Mouse (Mus musculus) liver, embryonic 14.5 days (tissue): ENCODE data around the gene Slit1. TPM values are rescaled to one million over a fixed set of nuclear protein-coding genes. Genes with fewer than 3 reads are reported as not detected.

Experiments
- ATAC-seq: fragments of 200-750 bp; cut with Nextera tagmentation; 2 replicates; pipeline ENCODE4 v1.8.0; 2017; ENCODE audit warnings: moderate number of reproducible peaks, mild to moderate bottlenecking, moderate library complexity; ENCODE audit not compliant: insufficient read depth
- DNase-seq, 3 experiments: peaks; one replicate each; pipeline ENCODE4 v3.0.0-alpha.2; 2012 to 2013; ENCODE audit warnings: low read depth in 3 of 3, low spot score in 3 of 3
- H3K27ac ChIP-seq: fragments of 300-500 bp; sonication (generic); 2 replicates; pipeline ENCODE4 v1.5.1; 2014; ENCODE audit warnings: moderate library complexity, mild to moderate bottlenecking, control low read depth, inconsistent platforms
- H3K27me3 ChIP-seq: fragments of 300-500 bp; sonication (generic); 2 replicates; pipeline ENCODE4 v1.6.1; 2014; ENCODE audit warnings: mild to moderate bottlenecking, low read length, moderate library complexity; ENCODE audit not compliant: control insufficient read depth, insufficient read depth
- H3K36me3 ChIP-seq: fragments of 300-500 bp; sonication (generic); replicated peaks from 2 replicates; pipeline ENCODE4 v1.6.1; 2014; ENCODE audit warnings: low read depth; ENCODE audit not compliant: control insufficient read depth, insufficient read depth
- H3K4me1 ChIP-seq, 2 experiments: fragments of 200-500 bp in 1 of 2; fragments of 300-500 bp in 1 of 2; sonication (generic) in 1 of 2; replicated peaks; 2 replicates each; pipeline ENCODE4 v1.6.1; 2012 to 2014; ENCODE audit warnings: antibody characterized with exemption in 1 of 2, inconsistent platforms in 1 of 2, low read length in 1 of 2; ENCODE audit not compliant: control insufficient read depth in 2 of 2, insufficient read depth in 2 of 2
- H3K4me2 ChIP-seq: fragments of 300-500 bp; sonication (generic); 2 replicates; pipeline ENCODE4 v1.6.1; 2014; ENCODE audit warnings: low read depth, mild to moderate bottlenecking, control low read depth, moderate library complexity
- H3K4me3 ChIP-seq, 2 experiments: fragments of 200-500 bp in 1 of 2; fragments of 300-500 bp in 1 of 2; sonication (generic) in 1 of 2; 2 replicates each; pipeline ENCODE4 v1.5.1; 2012 to 2014; ENCODE audit warnings: low read depth in 2 of 2, low read length in 2 of 2, mild to moderate bottlenecking in 2 of 2, control low read depth in 1 of 2, inconsistent platforms in 1 of 2, moderate library complexity in 1 of 2; ENCODE audit not compliant: insufficient read depth in 1 of 2
- H3K9ac ChIP-seq: fragments of 300-500 bp; sonication (generic); replicated peaks from 2 replicates; pipeline ENCODE4 v1.6.1; 2014; ENCODE audit warnings: mild to moderate bottlenecking, control low read depth, moderate library complexity
- H3K9me3 ChIP-seq: fragments of 300-500 bp; sonication (generic); 2 replicates; pipeline ENCODE4 v1.6.1; 2016; ENCODE audit warnings: low read length, mixed read lengths; ENCODE audit not compliant: control insufficient read depth
- CTCF ChIP-seq: IDR thresholded peaks from 2 replicates; pipeline ENCODE4 v1.5.1; 2016; ENCODE audit warnings: antibody characterized with exemption, low read depth, control low read depth
- EP300 ChIP-seq: IDR thresholded peaks from 2 replicates; pipeline ENCODE4 v1.6.1; 2016; ENCODE audit warnings: antibody characterized with exemption, low read depth
- WGBS: fragments of 180-500 bp; shearing (Covaris S2); extraction: QIAGEN DNeasy Blood & Tissue Kit; methylation state at CpG from one replicate; pipeline ENCODE4 v1.1.7; 2014; ENCODE audit not compliant: insufficient replicate concordance; 5-methylcytosine and 5-hydroxymethylcytosine counted together
- polyA plus RNA-seq, 2 experiments: library from polyadenylated mRNA; depleted of rRNA in 1 of 2; stranded (reverse) in 1 of 2; unstranded in 1 of 2; fragments of >200 nt; fragmentation: Nextera tagmentation in 1 of 2; extraction: Ambion mirVana in 1 of 2; gene quantifications; 2 replicates each; pipeline versions ENCODE4 v1.2.1 to v1.2.3; 2012 to 2014

Gene Slit1
- polyA plus RNA-seq, 2 experiments: 0.10 TPM; not detected in 1

GRCm38 (mm10) chr19:41634099-41634498, 109.4 kb downstream of the Slit1 start:
- 42% methylated on average over 10 of the region's 10 CpGs for whole genome bisulfite sequencing
- H3K9me3 ChIP-seq: no peaks in the 10 kb centered on the region
- no peak for TF ChIP-seq EP300
- no peak for TF ChIP-seq CTCF

GRCm38 (mm10) chr19:41629532-41629931, 113.9 kb downstream of the Slit1 start:
- no peaks in the 10 kb centered on the region for H3K4me1 ChIP-seq
- H3K27ac ChIP-seq: no peak overlapping the region
- no peaks in the 10 kb centered on the region for H3K9me3 ChIP-seq
- TF ChIP-seq CTCF (peak; percentile 84), EP300 (no peak)
- H3K9ac ChIP-seq: no peak overlapping the region
- ATAC-seq: no peak
- H3K36me3 ChIP-seq: no peaks in the 10 kb centered on the region
- DNase-seq: peak; percentile 2 to 18 (median 9)
- no peaks in the 10 kb centered on the region for H3K27me3 ChIP-seq
- no peak overlapping the region for H3K4me3 ChIP-seq
- H3K4me2 ChIP-seq: no peak overlapping the region
- WGBS: 30% methylated on average over 5 of the region's 5 CpGs

More at GRCm38 (mm10) chr19:41634099-41634498, 109.4 kb downstream of the Slit1 start:
- H3K4me2 ChIP-seq: no peak overlapping the region
- H3K4me1 ChIP-seq: no peaks in the 10 kb centered on the region
- no peaks in the 10 kb centered on the region for H3K36me3 ChIP-seq
- H3K9ac ChIP-seq: no peak overlapping the region
- H3K27ac ChIP-seq: no peak overlapping the region
- ATAC-seq (no peak), DNase-seq (no peak)
- no peaks in the 10 kb centered on the region for H3K27me3 ChIP-seq
- no peak overlapping the region for H3K4me3 ChIP-seq

GRCm38 (mm10) chr19:41628970-41629369, 114.5 kb downstream of the Slit1 start:
- ATAC-seq (no peak), DNase-seq (no peak)

GRCm38 (mm10) chr19:41620366-41621092, 122.9 kb downstream of the Slit1 start:
- TF ChIP-seq CTCF (no peak), EP300 (no peak)

More at GRCm38 (mm10) chr19:41628970-41629369, 114.5 kb downstream of the Slit1 start:
- no peak for TF ChIP-seq CTCF
- no peak for TF ChIP-seq EP300
- Histone ChIP-seq H3K27me3 (no peaks in the 10 kb centered on the region), H3K4me3 (no peak overlapping the region), H3K4me2 (no peak overlapping the region), H3K36me3 (no peaks in the 10 kb centered on the region), H3K4me1 (no peaks in the 10 kb centered on the region), H3K9ac (no peak overlapping the region), H3K27ac (no peak overlapping the region), H3K9me3 (no peaks in the 10 kb centered on the region)
- WGBS: 75% methylated on average over 11 of the region's 11 CpGs

GRCm38 (mm10) chr19:41618771-41619385, 124.6 kb downstream of the Slit1 start:
- no peaks in the 10 kb centered on the region for H3K27me3 ChIP-seq
- H3K4me1 ChIP-seq: no peaks in the 10 kb centered on the region
- no peaks in the 10 kb centered on the region for H3K36me3 ChIP-seq
- DNase-seq (no peak), ATAC-seq (no peak)
- 67% methylated on average over 19 of the region's 19 CpGs for WGBS
- H3K4me2 ChIP-seq: no peak overlapping the region
- no peaks in the 10 kb centered on the region for H3K9me3 ChIP-seq
- TF ChIP-seq CTCF: no peak
- no peak for TF ChIP-seq EP300
- no peak overlapping the region for H3K4me3 ChIP-seq
- no peak overlapping the region for H3K27ac ChIP-seq
- H3K9ac ChIP-seq: no peak overlapping the region

More at GRCm38 (mm10) chr19:41620366-41621092, 122.9 kb downstream of the Slit1 start:
- Histone ChIP-seq H3K9ac (no peak overlapping the region), H3K4me1 (no peaks in the 10 kb centered on the region), H3K4me3 (no peak overlapping the region), H3K4me2 (no peak overlapping the region), H3K27ac (no peak overlapping the region), H3K27me3 (no peaks in the 10 kb centered on the region), H3K36me3 (no peaks in the 10 kb centered on the region), H3K9me3 (no peaks in the 10 kb centered on the region)
- ATAC-seq: no peak
- DNase-seq: no peak
- WGBS: 65% methylated on average over 14 of the region's 14 CpGs
